Comparison of ENCODE assay signal across 24 mouse cellular contexts in genomic region chr12:8324086-8324485, GRCm38 (mm10). TPM values are rescaled to one million over a fixed set of nuclear protein-coding genes. Genes with fewer than 3 reads are reported as not detected.
DNase-seq lines count a peak whose midpoint lies in the region; TF ChIP-seq lines count a peak whose summit lies in the region.
"Had no signal": no experiment of that assay in that cellular context is flagged by ENCODE, and none has a peak within 500 bp of the region (broad histone marks: within the 10 kb centered on the region; RNA-seq: fewer than 3 reads in every experiment).

No protein-coding gene starts in this region.

- intact Hi-C loops in left cerebral cortex, adult 2 months (cut with DNase I): loop anchor here (10.0 kb wide), 3 partner anchors 311 to 701 kb away; partner anchors contain the start of genes Pum2 and Ttc32

- peak; percentile 91 for DNase-seq in heart, adult 11 months
- DNase-seq in heart, postnatal 4 days: no peak
- DNase-seq in layer of hippocampus, adult 11-12 months (ENCODE audit: low spot score): peak; percentile 9
- DNase-seq in layer of hippocampus, adult 9-10 months (ENCODE audit: low spot score): no peak
- no peak for DNase-seq in left cerebral cortex, adult 2 months (ENCODE audit: extremely low spot score in 1 of 2, low spot score in 2 of 2)
- no peak for DNase-seq in left cerebral cortex, adult 11 months (ENCODE audit: low spot score)
- DNase-seq: adrenal gland, adult 2 months; adrenal gland, postnatal 10 days; adrenal gland, postnatal 25 days; B cell, adult 2 months; cerebellum, adult 11 months; cerebellum, adult 18-20 months; cerebellum, adult 8-10 months; cerebellum, adult 9-11 months; cerebellum, postnatal 36 days; embryo, embryonic 11 days had no signal

- no peak for TF ChIP-seq CTCF in left cerebral cortex, adult 2 months (IDR thresholded peaks at IDR 0.05)

- H3K27ac ChIP-seq in left cerebral cortex, adult 2 months: peak overlapping the region; percentile 80
- H3K27ac ChIP-seq: embryonic facial prominence, embryonic 13.5 days; embryonic facial prominence, embryonic 15.5 days; forebrain, embryonic 10.5 days; forebrain, embryonic 12.5 days had no signal

- no peak overlapping the region for H3K4me3 ChIP-seq in left cerebral cortex, adult 2 months
- H3K4me3 ChIP-seq: embryonic facial prominence, embryonic 13.5 days; embryonic facial prominence, embryonic 15.5 days; erythroblast, embryonic 14.5 days; forebrain, embryonic 10.5 days; forebrain, embryonic 12.5 days had no signal

RNA-seq across cellular contexts. Expression of gene Hs1bp3, which starts 10.9 kb away (rescaled TPM):
- total RNA-seq in heart, postnatal 4 days (2021): 10 to 100 TPM in 1 of 2 experiments, 1 to 10 TPM in 1; 7.2 to 11.0 TPM
- 10 to 100 TPM; 11.8 to 12.7 TPM for total RNA-seq in left cerebral cortex, adult 2 months (2021)

RNA-seq across cellular contexts. Expression of gene Gdf7, which starts 22.3 kb away (rescaled TPM):
- under 1 TPM; 0.19 to 0.25 TPM for total RNA-seq in heart, postnatal 4 days (2021)
- total RNA-seq in left cerebral cortex, adult 2 months (2021): 1 to 10 TPM in 1 of 2 experiments, under 1 TPM in 1; 0.66 to 1.1 TPM
- total RNA-seq: adrenal gland, adult 2 months; adrenal gland, postnatal 25 days; CH12.LX; common myeloid progenitor, adult 5-6 weeks; MEL had no signal

Comparison
In these comparisons a context has a peak if more than half of its experiments do, and no peak if none do; other contexts are left out.
1. DNase-seq: peak in heart, adult 11 months (single experiment) and layer of hippocampus, adult 11-12 months (single experiment); none in heart, postnatal 4 days (single experiment), layer of hippocampus, adult 9-10 months (single experiment), left cerebral cortex, adult 2 months (0 of 2) and left cerebral cortex, adult 11 months (single experiment).